Mouse (Mus musculus) CD4-positive, CD25-positive, alpha-beta regulatory T cell, adult 2 months (primary cell): ENCODE measurements around the gene Gatm.

Experiments
- DNase-seq: peaks from one replicate; pipeline ENCODE4 v3.0.0-alpha.2; 2012; ENCODE audit warnings: low read depth, low spot score

Gene Gatm

DNA sequence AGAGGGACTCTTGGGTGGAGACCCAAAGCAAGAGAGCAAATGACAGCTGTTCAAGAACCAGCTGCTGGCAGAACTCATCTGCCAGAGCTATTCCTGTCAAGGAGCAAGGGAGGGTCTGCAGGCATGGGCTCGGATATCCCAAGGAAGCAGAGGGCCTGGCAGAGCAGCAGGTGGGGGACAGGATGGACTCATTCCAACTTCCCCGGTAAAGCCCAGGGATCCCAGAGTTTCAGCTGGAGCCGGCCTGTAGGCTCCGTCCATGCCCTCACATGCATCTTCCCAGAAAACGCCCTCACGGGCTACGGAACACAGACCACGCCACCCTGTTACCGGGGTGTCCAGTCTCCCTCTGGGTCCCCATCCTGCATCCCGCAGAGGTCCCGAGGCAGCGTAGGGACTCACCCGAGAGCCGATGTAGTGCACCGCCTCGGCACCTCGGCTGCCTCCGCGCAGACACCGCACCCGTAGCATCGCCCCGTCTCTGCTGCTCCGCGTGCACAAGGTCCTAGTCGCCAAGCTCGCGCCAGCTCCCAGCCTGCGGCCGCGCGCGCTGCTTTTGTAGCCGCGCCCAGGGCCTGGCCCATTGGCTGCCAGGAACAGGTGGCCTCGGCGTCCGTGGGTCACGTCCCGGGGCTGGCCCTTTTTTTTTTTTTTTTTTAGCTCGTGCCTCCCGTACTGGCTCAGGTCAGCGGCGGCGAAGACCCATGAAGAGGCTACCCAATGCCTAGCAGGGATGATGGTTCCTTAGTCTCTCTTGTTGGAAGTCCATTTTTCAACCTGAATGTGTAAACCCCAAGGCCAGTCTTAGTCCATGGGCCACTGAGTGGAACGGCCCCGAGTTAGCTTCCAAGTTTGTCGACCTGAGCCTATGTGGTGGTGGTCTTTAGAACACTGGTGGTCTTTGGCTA, at the start of gene Gatm:
Gatm (minus strand) TSS at position 558 of the 908 bp plus-strand sequence.
- peak; percentile 42 for DNase-seq

DNA sequence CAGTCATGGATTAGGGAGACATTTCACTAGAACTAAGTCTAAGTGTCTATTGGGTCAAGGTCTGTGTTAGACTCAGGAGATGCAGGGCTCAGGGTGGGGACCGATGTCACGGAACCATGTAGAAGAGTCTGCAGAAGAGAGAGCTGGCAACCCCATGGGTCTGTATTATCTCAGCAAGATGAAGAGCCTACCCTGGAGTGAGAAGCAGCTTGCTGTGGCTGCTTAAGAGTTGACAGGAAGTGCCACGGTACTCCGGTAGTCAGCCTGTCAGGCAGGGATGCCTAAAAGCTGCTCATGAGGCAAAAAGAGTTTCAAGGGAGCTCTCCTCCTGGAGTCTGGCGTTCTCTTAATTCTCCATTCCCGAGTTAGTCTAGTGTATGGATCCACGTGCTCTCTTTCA, 48.7 kb upstream of the Gatm start:
- DNase-seq, result no peak

DNA sequence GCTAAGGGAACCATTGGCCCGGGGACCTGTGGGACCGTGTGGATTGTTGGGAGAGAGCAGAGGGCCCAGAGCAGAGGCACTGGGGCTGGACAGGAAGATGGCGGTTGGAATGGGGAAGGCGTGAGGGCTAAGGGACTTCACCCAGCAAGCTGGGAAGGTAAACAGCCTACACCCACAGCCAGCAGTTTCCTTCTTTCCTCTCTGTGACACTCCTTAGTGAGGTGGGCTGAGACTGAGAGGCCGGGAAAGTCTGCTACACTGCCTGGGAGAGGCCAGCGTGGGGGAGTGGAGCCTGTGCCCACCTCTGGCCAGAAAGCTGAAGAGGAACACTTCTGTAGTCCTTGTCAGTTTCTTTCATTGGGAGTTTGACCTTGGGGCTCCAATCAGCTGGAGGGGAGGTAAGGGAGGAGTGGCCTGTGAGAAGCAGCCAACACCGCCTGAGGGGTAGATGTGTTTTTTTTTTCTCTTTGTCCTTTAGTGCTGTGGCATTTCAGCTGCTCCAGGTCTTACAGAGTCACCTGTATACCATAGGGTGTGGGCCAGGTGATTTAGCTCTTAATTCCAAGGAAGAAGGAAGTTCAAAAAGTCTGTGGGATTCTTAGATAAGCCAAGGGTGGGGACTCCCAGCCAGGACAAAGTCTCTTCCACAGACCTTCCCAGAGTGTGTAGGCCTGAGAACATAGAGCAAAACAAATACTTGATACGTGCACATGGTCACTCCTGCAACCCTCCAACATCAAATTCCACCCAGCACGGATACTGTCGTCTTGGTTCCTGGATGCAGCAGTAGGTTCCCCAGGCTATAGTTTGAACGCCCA, 46.8 kb upstream of the Gatm start:
- no peak for DNase-seq

DNA sequence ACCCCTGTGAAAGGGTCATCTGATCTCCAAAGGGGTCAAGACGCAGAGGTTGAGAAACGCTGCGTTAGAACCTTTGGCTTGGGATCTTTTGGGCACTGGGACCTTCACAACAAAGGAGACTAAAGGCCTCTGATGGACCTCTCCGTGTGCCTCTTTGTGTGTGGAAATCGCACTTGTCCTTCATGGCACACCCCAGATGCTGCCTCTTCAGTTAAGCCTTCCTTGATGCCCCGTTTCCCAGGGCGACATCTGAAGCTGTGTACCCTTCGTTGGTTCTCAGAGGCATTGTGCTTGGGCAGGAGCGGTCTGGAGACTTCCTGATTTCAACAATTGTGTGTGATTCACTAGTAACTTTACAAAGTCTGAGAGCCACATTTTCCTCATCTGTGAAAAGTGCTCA, 45.7 kb upstream of the Gatm start:
- DNase-seq, result no peak

DNA sequence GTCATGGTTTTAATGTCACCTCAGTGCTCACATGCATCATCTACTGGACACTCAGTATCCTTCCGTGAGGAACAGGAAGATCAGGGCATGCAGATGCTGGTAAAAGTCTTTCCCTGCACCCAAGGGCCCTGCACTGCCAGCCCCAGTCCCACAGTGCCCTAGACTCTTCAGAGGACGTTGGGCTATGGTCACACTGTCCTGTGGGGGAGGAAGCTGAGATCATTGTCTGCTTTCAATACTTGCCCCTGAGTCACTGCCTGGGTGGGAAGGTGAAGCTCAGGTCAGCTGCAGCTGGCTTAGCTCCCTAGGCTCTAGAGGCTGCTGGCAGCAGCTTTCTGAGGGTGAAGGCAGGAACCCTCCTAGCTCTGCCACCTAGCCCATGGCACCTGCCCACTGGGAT, 44.9 kb upstream of the Gatm start:
- DNase-seq, result no peak

DNA sequence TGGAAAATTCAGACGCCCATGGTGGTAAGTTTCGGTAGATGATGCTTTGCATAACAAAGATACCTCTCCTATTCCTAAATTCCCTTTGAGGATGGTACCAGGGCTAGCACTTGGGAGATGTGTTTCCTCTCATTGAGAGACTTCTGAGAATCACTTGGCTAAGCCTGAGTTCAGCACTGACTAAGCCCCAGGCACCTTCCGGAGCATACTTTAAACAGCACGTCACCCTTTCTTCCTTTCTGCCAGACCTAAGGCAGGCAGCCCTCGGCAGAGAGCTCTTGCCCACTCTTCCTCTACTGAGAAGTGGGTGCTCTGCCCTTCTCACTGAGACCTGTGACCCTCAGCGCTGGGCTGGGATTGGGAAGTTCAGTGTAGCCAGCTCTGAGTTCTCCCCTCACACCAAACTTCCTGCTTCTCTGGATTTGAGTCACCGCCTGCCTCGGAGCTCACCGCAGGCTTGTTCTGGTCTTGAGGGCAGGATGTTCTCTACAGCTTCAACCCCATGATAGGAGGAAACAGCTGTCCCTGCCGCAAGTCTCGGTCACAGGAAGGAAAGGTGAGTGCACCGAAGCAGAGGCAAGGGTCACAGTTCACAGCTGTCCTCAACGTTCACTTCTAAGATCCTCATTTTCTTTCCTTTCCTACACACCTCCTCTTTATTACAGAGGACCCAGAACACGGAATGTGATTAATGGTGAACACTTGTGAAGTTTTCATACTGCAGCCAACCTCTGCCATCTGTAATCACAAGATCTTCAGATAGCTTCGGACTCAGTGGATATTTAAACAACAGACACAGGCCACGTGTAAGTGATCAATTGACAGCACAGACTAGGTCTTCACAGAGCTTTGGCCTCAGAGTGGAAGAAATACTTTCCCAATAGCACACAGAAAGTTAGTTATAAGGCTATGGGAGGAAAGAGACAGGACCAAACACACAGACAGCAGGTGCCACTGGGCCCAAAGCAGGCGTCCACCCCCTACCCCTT, 41.3 kb upstream of the Gatm start:
- peak; percentile 85 for DNase-seq

DNA sequence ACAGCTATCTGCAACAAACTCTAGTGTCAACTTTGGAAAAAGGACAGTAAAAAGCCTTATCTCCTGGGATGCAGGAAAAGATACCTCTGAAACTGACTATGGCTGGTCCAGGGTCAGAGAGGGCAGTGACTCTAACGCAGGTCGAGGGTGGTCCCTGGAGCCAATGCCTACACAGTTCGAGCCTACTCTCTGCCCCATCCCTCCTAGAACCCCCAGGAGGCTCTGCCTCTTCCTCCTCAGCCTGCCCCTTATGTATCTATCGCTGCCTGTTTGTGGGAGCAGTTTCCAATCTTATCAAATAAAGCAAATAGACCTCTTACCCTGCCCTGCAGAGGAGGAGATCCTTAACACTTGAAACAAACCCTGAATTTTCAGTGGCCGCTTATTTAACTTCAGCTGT, 27.6 kb upstream of the Gatm start:
- DNase-seq, result no peak

DNA sequence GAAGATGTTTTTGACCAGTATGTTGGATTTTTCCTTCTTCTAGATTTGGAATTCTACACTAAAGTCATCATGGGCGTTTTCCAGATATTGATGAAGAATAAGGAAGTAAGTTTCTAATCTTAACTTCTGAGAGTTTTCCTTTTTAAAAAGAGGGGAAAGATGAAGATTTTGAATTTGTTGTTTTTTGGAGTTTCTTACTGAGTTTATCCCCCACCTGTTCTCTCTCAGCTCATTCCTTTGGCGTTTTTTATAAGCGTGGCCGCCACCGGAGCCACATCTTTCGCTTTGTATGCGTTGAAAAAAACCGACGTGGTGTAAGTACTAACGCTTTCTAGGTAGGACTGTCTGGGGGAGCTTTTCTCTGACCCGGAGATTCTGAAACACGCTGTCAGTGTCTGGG, 26.9 kb upstream of the Gatm start:
- no peak for DNase-seq

DNA sequence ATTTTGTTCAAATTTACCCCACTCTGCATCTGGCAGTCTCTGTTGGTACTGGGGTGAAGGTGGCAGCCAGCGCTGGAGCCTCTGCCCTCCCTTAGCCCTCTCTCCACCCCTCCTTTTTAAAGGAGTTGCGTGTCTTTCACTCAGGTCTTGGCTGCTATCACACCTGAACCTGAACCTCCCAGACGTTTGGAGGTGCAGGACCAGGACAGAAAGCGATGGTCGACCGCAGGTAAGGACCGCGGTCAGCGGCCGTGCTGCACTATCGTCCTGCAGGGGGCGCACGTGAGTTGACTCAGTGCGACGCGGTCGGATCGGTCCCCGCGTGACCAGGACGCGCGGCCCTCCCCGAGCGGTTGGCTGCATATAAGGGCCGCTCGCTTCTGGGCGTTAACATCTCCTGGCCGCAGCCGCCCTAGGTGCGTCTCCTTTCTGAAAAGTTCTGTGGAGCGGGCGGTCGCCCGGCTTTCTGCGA, 26.5 kb upstream of the Gatm start:
- peak; percentile 81 for DNase-seq

DNA sequence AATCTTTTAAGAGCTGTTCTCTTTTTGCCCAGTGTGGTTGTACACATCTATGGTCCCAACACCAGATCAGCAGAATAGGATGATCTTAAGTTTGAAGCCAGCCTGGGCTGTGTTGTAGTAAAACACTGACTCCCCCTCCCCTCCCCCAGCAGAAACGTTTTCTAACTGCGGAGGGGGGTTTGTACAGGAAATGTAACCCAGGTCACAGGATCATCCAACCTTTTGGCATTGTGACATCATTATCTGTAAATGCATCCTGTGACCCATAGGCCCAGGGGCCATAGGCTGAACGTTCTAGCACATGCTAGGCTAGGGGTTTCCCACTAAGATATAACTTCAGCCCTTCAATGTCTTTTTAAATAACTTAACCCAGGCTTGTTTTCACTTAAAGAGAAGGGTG, 25.6 kb upstream of the Gatm start, which contains the start of gene AA467197:
AA467197 (plus strand) TSS at position 301 of the 400 bp plus-strand sequence.
- DNase-seq, result no peak

DNA sequence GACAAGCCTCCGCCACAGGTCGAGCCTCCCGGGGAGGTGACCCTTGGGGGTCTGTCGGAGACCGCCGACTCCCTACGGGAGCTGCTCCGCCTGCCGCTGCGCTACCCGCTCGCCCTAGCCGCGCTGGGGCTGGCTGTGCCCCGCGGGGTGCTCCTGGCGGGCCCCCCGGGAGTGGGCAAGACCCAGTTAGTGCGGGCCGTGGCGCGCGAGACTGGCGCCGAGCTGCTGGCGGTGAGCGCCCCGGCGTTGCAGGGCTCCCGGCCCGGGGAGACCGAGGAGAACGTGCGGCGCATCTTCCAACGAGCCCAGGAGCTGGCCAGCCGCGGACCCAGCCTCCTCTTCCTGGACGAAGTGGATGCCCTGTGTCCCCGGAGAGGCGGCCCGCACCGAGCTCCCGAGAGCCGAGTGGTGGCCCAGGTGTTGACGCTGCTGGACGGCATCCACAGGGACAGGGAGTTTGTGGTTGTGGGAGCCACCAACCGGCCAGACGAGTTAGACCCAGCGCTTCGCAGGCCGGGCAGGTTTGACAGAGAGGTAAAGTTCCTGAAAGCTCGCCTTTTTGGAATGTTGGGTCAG, 20.2 kb upstream of the Gatm start:
- DNase-seq, result peak; percentile 38

DNA sequence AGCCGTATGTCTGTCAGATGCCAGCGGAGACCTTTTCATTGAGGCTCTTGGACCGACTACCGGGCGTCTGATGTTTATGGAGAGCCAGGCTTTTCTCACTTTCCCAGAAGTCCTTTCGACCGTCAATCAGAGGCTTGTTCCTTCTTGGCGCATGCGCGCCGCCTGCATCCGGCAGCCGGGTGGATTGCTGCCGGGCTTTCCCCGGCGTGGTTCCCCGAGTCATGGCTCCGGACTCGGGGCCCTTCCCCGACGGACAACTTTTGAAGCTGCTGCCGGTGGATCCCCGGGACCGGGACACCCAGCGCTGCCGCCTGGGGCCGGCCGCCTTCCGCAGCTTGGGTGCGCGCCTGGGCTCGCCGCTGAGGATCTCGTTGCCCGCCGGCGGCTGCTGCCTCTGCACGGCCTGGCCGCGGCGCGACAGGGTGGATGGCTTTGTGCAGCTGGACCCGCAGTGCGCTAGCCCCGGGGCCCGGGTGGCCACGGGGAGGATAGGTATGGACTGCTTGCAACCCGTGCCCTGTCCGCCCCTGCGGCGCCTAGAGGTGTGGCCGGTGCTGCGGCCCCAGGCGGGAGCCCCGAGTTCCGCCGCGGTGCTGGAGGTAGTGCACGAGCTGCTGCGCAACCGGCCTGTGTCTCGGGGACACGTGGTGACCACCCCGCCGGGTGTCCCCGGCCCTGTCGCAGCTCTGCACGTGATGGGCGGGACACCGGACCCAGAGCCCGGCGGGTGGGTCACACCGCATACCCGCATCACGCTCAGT, 19.5 kb upstream of the Gatm start:
- peak; percentile 92 for DNase-seq

DNA sequence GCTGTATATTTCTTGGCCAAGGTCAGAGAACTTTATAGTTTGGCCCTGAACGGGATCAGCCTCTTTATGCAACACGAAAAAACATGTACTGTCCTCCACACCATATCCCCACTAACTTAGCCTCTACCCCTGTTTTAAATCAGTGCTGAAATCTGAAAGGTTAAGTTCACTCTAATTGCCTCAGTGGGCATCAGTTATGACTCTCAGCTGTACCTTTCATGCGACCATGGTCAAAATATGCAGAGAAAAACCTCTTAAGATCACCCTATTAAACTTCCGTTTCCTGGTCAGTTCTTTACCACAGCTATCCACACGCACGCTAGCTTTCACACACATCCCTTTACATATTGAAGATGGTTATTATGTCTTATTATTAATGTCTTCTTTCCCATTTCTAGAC, 18.8 kb upstream of the Gatm start:
- DNase-seq, result no peak

DNA sequence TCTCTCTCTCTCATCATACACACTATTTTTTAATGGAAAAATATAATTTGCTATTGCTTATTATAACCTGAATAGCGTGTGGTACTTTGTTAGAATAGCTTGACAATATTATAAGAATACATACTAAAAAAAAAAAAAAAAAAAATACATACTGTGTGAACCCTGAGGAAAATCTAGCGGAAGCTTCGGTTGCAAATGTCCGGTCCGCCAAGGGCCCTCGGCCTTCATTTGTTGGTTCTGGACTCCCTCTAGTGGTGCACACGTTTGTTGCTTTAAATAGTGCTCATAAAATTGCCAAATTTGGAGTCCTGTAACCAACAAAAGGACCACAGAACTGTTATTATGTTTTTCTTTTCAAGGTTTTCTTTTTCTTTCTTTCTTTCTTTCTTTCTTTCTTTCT, 17.9 kb upstream of the Gatm start:
- peak; percentile 87 for DNase-seq

DNA sequence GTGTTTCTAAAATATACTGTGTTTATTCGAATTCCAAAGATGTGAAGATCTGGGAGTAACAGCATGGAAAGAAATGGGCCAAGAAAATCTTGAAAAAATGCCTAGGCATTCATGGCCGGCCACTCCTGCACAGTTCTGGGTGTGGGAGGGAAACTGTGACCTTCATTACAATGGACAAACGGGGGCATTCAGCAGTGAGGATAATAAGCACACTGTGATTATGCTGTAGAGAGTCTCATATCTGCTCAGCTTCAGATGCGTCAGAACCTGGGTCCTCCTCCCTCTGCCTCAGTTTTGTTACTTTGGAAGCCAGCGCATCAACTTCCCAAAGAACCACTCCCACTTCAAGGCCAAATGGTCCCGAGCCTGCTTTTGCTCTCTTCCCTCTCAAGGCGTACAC, 14.8 kb upstream of the Gatm start:
- DNase-seq, result no peak

DNA sequence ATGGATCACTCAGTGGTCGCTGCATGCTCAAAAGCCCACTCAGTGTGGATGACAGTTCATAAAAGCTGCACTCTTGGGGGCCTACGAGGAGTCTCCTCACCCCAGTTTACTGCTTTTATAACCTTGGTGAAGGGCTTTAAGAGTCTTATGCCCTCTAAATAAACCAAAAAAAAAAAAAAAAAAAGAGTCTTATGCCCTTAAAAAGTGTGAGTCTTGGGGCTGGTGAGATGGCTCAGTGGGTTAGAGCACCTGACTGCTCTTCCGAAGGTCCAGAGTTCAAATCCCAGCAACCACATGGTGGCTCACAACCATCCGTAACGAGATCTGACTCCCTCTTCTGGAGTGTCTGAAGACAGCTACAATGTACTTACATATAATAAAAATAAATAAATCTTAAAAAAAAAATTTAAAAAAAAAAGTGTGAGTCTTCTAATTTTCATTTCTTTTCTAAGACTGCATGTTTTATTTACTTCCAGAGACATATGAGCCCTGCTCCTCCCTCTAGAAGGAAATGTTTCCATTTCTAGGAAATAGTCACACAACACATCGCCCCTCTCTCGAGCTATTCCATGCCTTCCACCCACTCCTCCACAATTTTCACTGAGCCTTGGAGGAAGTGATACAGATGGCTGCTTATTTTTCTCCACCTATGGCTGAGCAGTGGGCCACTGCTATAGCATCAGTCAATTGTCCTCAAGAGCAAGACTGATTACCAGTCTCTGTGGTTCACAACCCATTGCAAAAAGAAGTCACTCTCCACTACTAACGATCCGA, 10.4 kb upstream of the Gatm start:
- DNase-seq, result no peak

DNA sequence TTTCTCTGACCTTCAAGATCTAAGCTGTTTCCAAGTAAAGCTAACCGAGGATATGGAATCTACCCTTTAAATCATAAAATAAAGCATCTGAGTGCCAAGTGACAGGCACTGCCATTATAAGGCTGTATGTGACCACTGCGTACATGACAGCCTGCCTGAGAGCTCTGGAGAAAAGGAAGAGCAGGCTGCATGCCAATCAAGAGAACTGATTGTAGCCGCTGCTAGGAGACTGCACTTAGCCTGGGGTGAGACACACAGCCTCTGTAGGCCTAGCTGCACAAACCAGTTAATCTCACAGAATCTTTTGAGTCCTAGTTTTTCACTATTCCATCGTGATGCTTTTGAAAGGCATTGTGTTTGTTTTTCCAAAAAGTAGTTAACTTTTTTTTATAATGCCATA, 7.6 kb upstream of the Gatm start:
- no peak for DNase-seq

DNA sequence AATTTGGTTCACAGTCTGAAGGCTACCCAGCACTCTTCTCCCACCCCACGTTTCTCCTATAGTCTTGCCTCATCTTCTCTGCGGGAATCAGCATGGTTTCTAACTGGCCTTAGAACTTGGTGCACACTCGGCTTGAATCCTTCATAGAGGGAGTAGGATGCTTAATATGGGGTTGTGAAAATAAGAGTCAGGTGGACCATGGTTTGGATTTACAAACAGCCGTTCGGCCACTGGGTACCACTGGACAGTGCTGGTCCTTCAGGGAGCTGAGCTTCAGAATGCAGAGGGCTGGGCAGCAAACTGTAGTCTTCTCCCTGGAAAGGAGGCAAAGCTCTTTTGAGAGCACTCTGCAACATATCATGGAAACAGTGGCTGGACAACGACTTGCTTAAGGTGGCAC, 6.7 kb upstream of the Gatm start:
- DNase-seq, result no peak

DNA sequence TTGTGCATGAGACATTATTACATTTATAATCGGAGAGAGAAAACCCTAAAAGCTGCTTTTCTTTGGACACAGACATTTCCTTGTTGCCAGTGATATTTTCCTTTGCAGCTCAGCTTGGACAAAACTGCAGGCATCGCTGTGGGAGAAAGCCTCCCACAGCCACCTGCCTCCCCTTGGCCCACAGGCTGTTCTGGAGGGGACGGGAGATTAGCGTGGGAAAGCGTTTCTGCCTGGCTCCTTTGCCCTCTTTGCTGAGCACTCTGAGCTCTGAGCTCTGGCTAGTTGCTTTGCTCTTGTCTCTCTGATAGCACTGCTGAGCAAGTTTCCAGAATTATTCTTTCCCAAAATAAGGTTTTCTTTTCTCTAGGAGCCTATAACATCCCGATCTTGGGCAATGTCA, 5.1 kb upstream of the Gatm start:
- no peak for DNase-seq

DNA sequence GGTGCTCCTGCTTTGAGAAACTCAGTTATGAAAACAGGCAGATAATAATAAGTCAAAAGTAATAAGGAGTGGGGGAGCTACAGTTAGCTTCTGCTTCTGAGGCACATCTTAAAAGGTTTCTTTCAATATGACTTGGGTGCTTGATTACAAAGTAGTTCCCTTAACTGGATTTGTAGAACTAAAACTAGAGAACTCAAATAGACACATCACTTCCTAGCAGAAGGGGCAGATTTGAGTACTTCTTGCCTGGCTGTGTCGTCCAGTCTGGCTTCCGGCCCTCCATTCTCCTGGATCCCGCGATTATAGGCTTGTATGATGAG, 511 bp upstream of the Gatm start:
- DNase-seq, result no peak
